Mouse (Mus musculus) spleen, adult 2 months (tissue): ENCODE measurements around the gene Herc3. TPM values are rescaled to one million over a fixed set of nuclear protein-coding genes. Genes with fewer than 3 reads are reported as not detected.

Source experiments
- DNase-seq, 2 experiments: peaks; one replicate each; pipeline versions ENCODE4 v3.0.0 to v3.0.0-alpha.2; 2012 to 2021; ENCODE audit warnings: low spot score in 2 of 2, low read depth in 1 of 2
- H3K27ac ChIP-seq: fragments of 200-500 bp; 2 replicates; pipeline ENCODE4 v1.5.1; 2012; ENCODE audit warnings: low read length, inconsistent platforms; ENCODE audit not compliant: insufficient read depth
- H3K27me3 ChIP-seq: fragments of 200-500 bp; 2 replicates; pipeline ENCODE4 v1.6.1; 2012; ENCODE audit warnings: mild to moderate bottlenecking, moderate library complexity, low read length, inconsistent platforms; ENCODE audit not compliant: control insufficient read depth, insufficient read depth
- H3K36me3 ChIP-seq: fragments of 200-500 bp; 2 replicates; pipeline ENCODE4 v1.6.1; 2012; ENCODE audit warnings: mild to moderate bottlenecking, low read length, inconsistent platforms; ENCODE audit not compliant: control insufficient read depth, insufficient read depth
- H3K4me1 ChIP-seq: fragments of 200-500 bp; 2 replicates; pipeline ENCODE4 v1.6.1; 2011; ENCODE audit warnings: inconsistent platforms; ENCODE audit not compliant: control insufficient read depth, insufficient read depth, insufficient read length
- H3K4me3 ChIP-seq: fragments of 200-500 bp; 2 replicates; pipeline ENCODE4 v1.5.1; 2011; ENCODE audit warnings: mild to moderate bottlenecking, inconsistent platforms; ENCODE audit not compliant: insufficient read depth, insufficient read length; ENCODE audit errors: extremely low read depth
- CTCF ChIP-seq: fragments of 200-500 bp; IDR thresholded peaks from 2 replicates; pipeline ENCODE4 v1.5.1; 2011; ENCODE audit warnings: mild to moderate bottlenecking, inconsistent platforms; ENCODE audit not compliant: insufficient read depth, insufficient read length, insufficient replicate concordance; ENCODE audit errors: extremely low read depth
- POLR2A ChIP-seq: fragments of 200-500 bp; IDR thresholded peaks from 2 replicates; pipeline ENCODE4 v1.6.1; 2011; ENCODE audit warnings: low read depth, low read length, inconsistent platforms
- WGBS: fragments of 180-500 bp; shearing (Covaris S2); methylation state at CpG from one replicate; pipeline ENCODE4 v1.1.7; 2018; 5-methylcytosine and 5-hydroxymethylcytosine counted together
- polyA plus RNA-seq: library from polyadenylated mRNA; depleted of rRNA; stranded (reverse); fragments of >200 nt; gene quantifications from 2 replicates; pipeline ENCODE4 v1.2.3, GENCODE M21; 2012

Gene Herc3
- polyA plus RNA-seq, 1 experiment: 21.3 TPM

GRCm38 (mm10) chr6:58900536-58900935 is 69.3 kb downstream of the Herc3 start:
- H3K36me3 ChIP-seq: peaks cover 17% of the 10 kb centered on the region
- H3K27ac ChIP-seq: no peak overlapping the region
- H3K27me3 ChIP-seq: no peaks in the 10 kb centered on the region
- H3K4me3 ChIP-seq: no peak overlapping the region
- TF ChIP-seq POLR2A (no peak), CTCF (no peak)
- H3K4me1 ChIP-seq: no peaks in the 10 kb centered on the region
- DNase-seq: no peak
- WGBS: 93% methylated on average over 7 of the region's 7 CpGs

- Histone ChIP-seq H3K36me3 (peaks cover 12% of the 10 kb centered on the region), H3K27ac (no peak overlapping the region), H3K27me3 (no peaks in the 10 kb centered on the region), H3K4me1 (no peaks in the 10 kb centered on the region), H3K4me3 (no peak overlapping the region)
- 69% methylated on average over 8 of the region's 8 CpGs for WGBS
- no peak for DNase-seq
- TF ChIP-seq CTCF: no peak
- TF ChIP-seq POLR2A: no peak
Measured at GRCm38 (mm10) chr6:58903171-58903570, 71.9 kb downstream of the Herc3 start.

GRCm38 (mm10) chr6:58904551-58904950 is 73.3 kb downstream of the Herc3 start:
- Histone ChIP-seq H3K36me3 (peaks cover 10% of the 10 kb centered on the region), H3K4me3 (no peak overlapping the region), H3K27ac (no peak overlapping the region), H3K4me1 (no peaks in the 10 kb centered on the region), H3K27me3 (no peaks in the 10 kb centered on the region)
- no peak for TF ChIP-seq POLR2A
- TF ChIP-seq CTCF: no peak
- WGBS: 83% methylated on average over 3 of the region's 3 CpGs
- DNase-seq: no peak

DNA sequence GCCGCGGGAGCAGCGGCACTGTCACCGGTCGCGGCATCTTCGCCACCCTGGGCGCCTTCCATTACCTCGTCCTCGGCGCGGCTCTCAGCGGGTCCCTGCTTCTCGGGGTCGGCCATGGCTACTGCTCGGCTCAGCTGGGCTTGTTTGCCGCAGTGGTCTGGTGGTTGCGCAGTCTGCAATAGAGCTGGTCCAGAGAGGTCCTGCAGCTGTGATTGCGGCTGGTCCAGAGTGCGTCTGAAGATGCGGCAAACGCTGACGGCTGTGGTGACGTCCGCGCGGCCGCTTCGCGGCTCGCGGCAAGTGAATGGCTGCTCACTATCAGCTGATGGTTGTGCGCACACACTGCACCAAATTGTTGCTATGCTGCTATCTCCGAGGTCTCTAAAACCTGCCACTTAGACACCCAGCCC is 75.6 kb downstream of the Herc3 start, which contains the start of gene Nap1l5:
Gene Nap1l5 (minus strand): TSS at position 225 of the 410 bp plus-strand sequence.
- Histone ChIP-seq H3K27ac (no peak within 1 kb of the TSS), H3K27me3 (no peaks in the 10 kb centered on the region), H3K36me3 (peaks cover 12% of the 10 kb centered on the region), H3K4me1 (no peaks in the 10 kb centered on the region), H3K4me3 (no peak within 1 kb of the TSS)
- no peak for DNase-seq
- no peak for TF ChIP-seq POLR2A
- 70% methylated on average over 34 of the region's 34 CpGs for WGBS

GRCm38 (mm10) chr6:58907336-58907735 is 76.1 kb downstream of the Herc3 start:
- no peak for DNase-seq
- no peak for TF ChIP-seq POLR2A
- no peak for TF ChIP-seq CTCF
- Histone ChIP-seq H3K4me3 (no peak overlapping the region), H3K27me3 (no peaks in the 10 kb centered on the region), H3K4me1 (no peaks in the 10 kb centered on the region), H3K36me3 (peaks cover 10% of the 10 kb centered on the region), H3K27ac (no peak overlapping the region)
- 93% methylated on average over 8 of the region's 8 CpGs for WGBS

GRCm38 (mm10) chr6:58907791-58908190 is 76.5 kb downstream of the Herc3 start:
- WGBS: 93% methylated on average over 2 of the region's 2 CpGs
- Histone ChIP-seq H3K36me3 (peaks cover 10% of the 10 kb centered on the region), H3K27me3 (no peaks in the 10 kb centered on the region), H3K4me1 (no peaks in the 10 kb centered on the region), H3K4me3 (no peak overlapping the region), H3K27ac (no peak overlapping the region)
- no peak for DNase-seq
- no peak for TF ChIP-seq CTCF
- TF ChIP-seq POLR2A: no peak

DNA sequence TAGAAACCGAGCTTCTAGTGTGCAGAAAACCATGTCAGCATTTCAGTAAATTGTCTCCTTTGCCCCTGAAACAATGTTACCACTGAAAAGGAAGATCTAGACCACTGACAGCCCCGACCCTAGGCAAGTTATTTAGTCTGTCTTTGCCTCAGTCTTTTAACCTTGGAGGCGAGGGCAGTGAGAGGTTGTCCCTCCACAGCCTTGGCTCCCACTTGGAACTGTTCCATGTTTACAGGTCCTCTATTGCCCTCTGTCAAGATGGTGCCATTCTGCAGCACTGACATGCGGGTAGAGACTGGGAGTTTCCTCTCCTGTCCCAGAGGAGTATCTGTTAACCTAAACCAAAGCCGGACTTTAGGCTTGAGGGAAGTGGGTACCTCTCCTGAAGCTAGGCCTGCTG is 81.6 kb downstream of the Herc3 start:
- H3K4me1 ChIP-seq: no peaks in the 10 kb centered on the region
- H3K27ac ChIP-seq: no peak overlapping the region
- no peaks in the 10 kb centered on the region for H3K27me3 ChIP-seq
- WGBS: 90% methylated on average over 5 of the region's 5 CpGs
- H3K4me3 ChIP-seq: no peak overlapping the region
- H3K36me3 ChIP-seq: peaks cover 10% of the 10 kb centered on the region
- DNase-seq: no peak
- TF ChIP-seq POLR2A (no peak), CTCF (no peak)
